Mouse (Mus musculus) liver, embryonic 14.5 days (tissue): Measurements from ENCODE around the gene Raver1.

Experiments
- CTCF ChIP-seq: IDR thresholded peaks from 2 replicates; pipeline ENCODE4 v1.5.1; 2016; ENCODE audit warnings: antibody characterized with exemption, low read depth, control low read depth
- EP300 ChIP-seq: IDR thresholded peaks from 2 replicates; pipeline ENCODE4 v1.6.1; 2016; ENCODE audit warnings: antibody characterized with exemption, low read depth

DNA sequence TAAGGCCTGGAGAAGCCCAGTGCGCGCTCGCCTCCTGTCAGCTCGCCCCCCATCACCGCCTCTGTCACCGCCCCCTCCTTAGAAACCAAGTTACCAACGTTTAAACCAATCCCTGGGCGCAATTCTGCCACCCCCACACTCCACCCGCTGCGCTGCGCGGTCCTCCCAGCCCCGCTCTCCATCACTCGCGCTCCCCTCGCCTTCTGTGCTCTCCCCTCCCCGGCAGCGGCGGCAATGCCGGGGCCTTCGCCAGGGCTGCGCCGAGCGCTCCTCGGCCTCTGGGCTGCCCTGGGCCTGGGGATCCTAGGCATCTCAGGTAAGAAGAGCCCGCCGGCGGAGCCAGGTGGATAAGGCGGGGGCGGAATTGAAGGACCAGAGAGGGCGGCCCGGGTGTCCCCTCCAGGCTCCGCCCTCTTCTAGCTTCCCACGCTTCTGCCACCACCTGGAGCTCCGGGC, 59.9 kb downstream of the Raver1 start, which contains the start of gene Icam5:
- no peak for TF ChIP-seq EP300
- TF ChIP-seq CTCF: no peak
